8 mouse cellular contexts compared by ENCODE assay signal in the genomic region with DNA sequence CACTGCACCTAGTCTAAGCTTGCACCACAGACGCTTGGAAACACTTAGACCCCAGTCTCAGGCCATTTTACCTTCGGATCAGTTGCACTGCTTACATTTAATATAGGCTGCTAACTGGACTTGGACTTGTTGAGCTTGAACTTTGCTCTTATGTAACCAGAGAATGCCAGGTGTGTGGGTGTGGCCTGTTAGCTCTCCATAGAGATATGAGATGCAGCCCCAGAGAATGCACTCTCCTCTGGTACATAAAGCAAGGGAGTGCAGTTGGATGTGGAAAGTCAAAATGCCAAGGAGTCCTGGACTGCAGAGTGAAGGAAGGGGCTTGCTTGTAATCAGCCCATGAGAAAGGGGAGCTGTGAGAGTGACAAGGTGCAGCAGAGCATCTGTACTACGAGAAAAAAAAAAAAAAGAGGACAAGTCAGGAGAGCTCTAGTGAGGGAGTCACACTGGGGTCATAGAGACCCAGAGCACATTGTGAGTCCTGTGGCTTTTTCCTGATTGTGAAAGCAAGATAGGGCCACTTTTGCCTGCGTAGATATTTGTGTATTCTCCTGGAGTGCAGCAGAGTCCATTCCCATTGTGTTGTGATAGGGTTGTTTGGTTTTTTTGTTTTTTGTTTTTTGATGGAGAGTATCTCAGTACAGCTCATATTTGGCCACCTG.
DNase-seq lines count a peak whose midpoint lies in the region.

No protein-coding gene starts in this region.

- peak; percentile 66 for DNase-seq in cerebellum, adult 9-10 months
- no peak for DNase-seq in cerebellum, postnatal 36 days
- DNase-seq in kidney, adult 9 months: peak; percentile 39
- no peak for DNase-seq in kidney, adult 11 months
- peak; percentile 18 for DNase-seq in thymus, postnatal 4 days
- DNase-seq in thymus, postnatal 10 days (ENCODE audit: low spot score in 2 of 2): no peak
- DNase-seq in frontal cortex, postnatal 25 days (ENCODE audit: low spot score in 2 of 2): no peak
- DNase-seq in right cerebral cortex, adult 18-20 months: no peak

Comparison
In these comparisons a context has a peak if more than half of its experiments do, and no peak if none do; other contexts are left out.
1. DNase-seq: peak in cerebellum, adult 9-10 months (single experiment), kidney, adult 9 months (single experiment) and thymus, postnatal 4 days (single experiment); none in cerebellum, postnatal 36 days (0 of 2), kidney, adult 11 months (single experiment), thymus, postnatal 10 days (0 of 2), frontal cortex, postnatal 25 days (0 of 2) and right cerebral cortex, adult 18-20 months (single experiment).